Mouse (Mus musculus) intestine, embryonic 14.5 days (tissue): ENCODE measurements around the gene Pacsin2. TPM values are rescaled to one million over a fixed set of nuclear protein-coding genes. Genes with fewer than 3 reads are reported as not detected.
A peak's percentile ranks its signal among the peaks of the same experiment; 100 is the strongest.

Source experiments
- ATAC-seq: fragments of 200-750 bp; cut with Nextera tagmentation; replicated peaks from 2 replicates; pipeline ENCODE4 v1.8.0; 2017; ENCODE audit warnings: low read depth, moderate number of reproducible peaks, moderate TSS enrichment, moderate library complexity; ENCODE audit not compliant: low FRiP score, low TSS enrichment
- DNase-seq: peaks from one replicate; pipeline ENCODE4 v3.0.0-alpha.2; 2018; ENCODE audit warnings: low spot score
- H3K27ac ChIP-seq: fragments of 300-500 bp; sonication (generic); 2 replicates; pipeline ENCODE4 v1.5.1; 2014; ENCODE audit warnings: low read depth, mild to moderate bottlenecking, control low read depth
- H3K27me3 ChIP-seq: fragments of 300-500 bp; sonication (generic); replicated peaks from 2 replicates; pipeline ENCODE4 v1.6.1; 2014; ENCODE audit warnings: low read length, control low read depth; ENCODE audit not compliant: control insufficient read depth, insufficient read depth
- H3K36me3 ChIP-seq: fragments of 300-500 bp; sonication (generic); 2 replicates; pipeline ENCODE4 v1.6.1; 2014; ENCODE audit warnings: low read length, control low read depth; ENCODE audit not compliant: control insufficient read depth, insufficient read depth
- H3K4me1 ChIP-seq: fragments of 300-500 bp; sonication (generic); replicated peaks from 2 replicates; pipeline ENCODE4 v1.6.1; 2014; ENCODE audit warnings: low read length, control low read depth, mixed read lengths; ENCODE audit not compliant: control insufficient read depth, insufficient read depth
- H3K4me2 ChIP-seq: fragments of 300-500 bp; sonication (generic); 2 replicates; pipeline ENCODE4 v1.6.1; 2014; ENCODE audit warnings: low read length
- H3K4me3 ChIP-seq: fragments of 300-500 bp; sonication (generic); 2 replicates; pipeline ENCODE4 v1.5.1; 2014; ENCODE audit warnings: low read depth, low read length, control low read depth, mixed read lengths
- H3K9ac ChIP-seq: fragments of 300-500 bp; sonication (generic); 2 replicates; pipeline ENCODE4 v1.6.1; 2014; ENCODE audit warnings: mild to moderate bottlenecking, low read length
- H3K9me3 ChIP-seq: fragments of 300-500 bp; sonication (generic); 2 replicates; pipeline ENCODE4 v1.6.1; 2016; ENCODE audit warnings: low read length, control low read depth; ENCODE audit not compliant: control insufficient read depth
- WGBS: fragments of 180-500 bp; shearing (Covaris S2); extraction: QIAGEN DNeasy Blood & Tissue Kit; methylation state at CpG from one replicate; pipeline ENCODE4 v1.1.7; 2014; 5-methylcytosine and 5-hydroxymethylcytosine counted together
- polyA plus RNA-seq: library from polyadenylated mRNA; unstranded; fragments of >200 nt; fragmentation: Nextera tagmentation; extraction: Ambion mirVana; gene quantifications from 2 replicates; pipeline ENCODE4 v1.2.1, GENCODE M21; 2014

The Pacsin2 gene
- polyA plus RNA-seq, 1 experiment from 2014 or later: 63.9 TPM

DNA sequence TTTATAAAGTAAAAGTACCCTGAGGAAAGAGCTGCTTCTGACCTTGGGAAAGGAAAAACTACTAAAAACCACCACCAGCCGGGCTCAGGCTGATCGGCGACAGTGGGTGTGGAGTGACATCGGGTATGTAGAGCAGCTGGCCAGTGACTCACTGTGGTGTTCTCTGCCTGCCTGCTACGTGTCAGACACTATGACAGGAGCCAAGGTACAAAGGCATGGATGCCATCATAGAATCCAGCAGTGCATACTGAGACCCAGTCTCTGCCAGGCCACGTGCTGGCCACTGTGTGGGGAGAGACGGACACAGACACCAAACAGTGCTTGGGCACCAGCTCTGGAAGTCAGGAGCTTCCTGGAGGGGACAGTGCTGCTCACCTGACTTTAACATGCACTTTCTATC is 119.5 kb downstream of the Pacsin2 start:
- 63% methylated on average over 7 of the region's 7 CpGs for WGBS
- H3K9me3 ChIP-seq: no peaks in the 10 kb centered on the region
- H3K4me3 ChIP-seq: no peak overlapping the region
- H3K27me3 ChIP-seq: no peaks in the 10 kb centered on the region
- peak overlapping the region; percentile 27; the same call in 1 of the 2 replicates for H3K27ac ChIP-seq
- DNase-seq: no peak
- peaks cover 6% of the 10 kb centered on the region; the same call in 1 of the 2 replicates for H3K4me1 ChIP-seq
- peak; percentile 36; the same call in 1 of the 2 replicates for ATAC-seq
- H3K9ac ChIP-seq: no peak overlapping the region
- H3K36me3 ChIP-seq: peaks cover 34% of the 10 kb centered on the region
- no peak overlapping the region for H3K4me2 ChIP-seq

DNA sequence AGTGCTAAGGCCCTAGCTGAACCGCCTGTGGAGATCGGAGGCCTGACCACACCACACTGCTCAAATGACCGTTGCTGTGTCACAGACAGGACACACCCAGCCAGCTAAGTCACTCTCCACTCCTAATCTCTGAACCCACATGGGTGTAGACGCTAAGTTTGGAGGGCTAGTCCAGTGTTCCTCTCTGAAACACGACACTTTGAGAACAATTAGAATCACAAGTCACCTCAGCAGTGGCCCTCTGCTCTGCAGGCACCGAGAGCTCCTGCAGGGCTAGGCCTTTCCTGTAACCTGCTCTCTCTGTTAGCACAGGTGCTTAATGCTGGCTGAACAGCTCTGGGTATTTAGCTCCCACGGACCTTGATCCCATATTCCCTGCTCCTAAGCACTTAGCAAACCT is 120.2 kb downstream of the Pacsin2 start:
- WGBS: 39% methylated on average over 7 of the region's 7 CpGs
- H3K36me3 ChIP-seq: peaks cover 34% of the 10 kb centered on the region
- H3K4me2 ChIP-seq: 0 out of 2 replicates have a peak overlapping the region, but pooled peaks have one; percentile 8
- no peak for DNase-seq
- peaks cover 6% of the 10 kb centered on the region; the same call in 1 of the 2 replicates for H3K4me1 ChIP-seq
- H3K9me3 ChIP-seq: no peaks in the 10 kb centered on the region
- ATAC-seq: no peak; the same call in 1 of the 2 replicates
- H3K9ac ChIP-seq: no peak overlapping the region
- H3K27ac ChIP-seq: 0 out of 2 replicates have a peak overlapping the region, but pooled peaks have one; percentile 27
- no peaks in the 10 kb centered on the region for H3K27me3 ChIP-seq
- H3K4me3 ChIP-seq: no peak overlapping the region

DNA sequence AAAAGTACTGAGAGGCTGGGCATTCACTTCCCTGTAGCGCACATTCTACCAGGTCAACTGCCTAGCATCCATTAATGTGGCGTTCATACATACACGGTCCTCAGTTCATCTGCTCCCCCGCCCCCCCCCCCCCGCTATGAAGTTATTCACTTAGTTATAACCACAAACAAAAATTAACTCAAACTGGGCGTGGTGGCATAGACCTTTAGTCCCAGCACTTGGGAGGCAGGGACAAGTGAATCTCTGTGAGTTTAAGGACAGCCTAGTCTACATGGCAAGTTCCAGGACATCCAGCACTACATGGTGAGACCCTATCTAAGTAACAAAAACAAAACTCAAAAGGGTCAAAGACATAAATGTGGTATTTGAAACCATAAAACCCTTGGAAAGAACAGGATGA is 125.5 kb downstream of the Pacsin2 start:
- Histone ChIP-seq H3K36me3 (peaks cover 61% of the 10 kb centered on the region), H3K4me3 (no peak overlapping the region), H3K4me1 (0 out of 2 replicates have a peak, but pooled peaks cover 5% of the 10 kb centered on the region), H3K27me3 (no peaks in the 10 kb centered on the region), H3K9me3 (no peaks in the 10 kb centered on the region), H3K27ac (no peak overlapping the region), H3K9ac (no peak overlapping the region), H3K4me2 (no peak overlapping the region)
- no peak for ATAC-seq
- DNase-seq: no peak
- WGBS: 81% methylated on average over 6 of the region's 6 CpGs

DNA sequence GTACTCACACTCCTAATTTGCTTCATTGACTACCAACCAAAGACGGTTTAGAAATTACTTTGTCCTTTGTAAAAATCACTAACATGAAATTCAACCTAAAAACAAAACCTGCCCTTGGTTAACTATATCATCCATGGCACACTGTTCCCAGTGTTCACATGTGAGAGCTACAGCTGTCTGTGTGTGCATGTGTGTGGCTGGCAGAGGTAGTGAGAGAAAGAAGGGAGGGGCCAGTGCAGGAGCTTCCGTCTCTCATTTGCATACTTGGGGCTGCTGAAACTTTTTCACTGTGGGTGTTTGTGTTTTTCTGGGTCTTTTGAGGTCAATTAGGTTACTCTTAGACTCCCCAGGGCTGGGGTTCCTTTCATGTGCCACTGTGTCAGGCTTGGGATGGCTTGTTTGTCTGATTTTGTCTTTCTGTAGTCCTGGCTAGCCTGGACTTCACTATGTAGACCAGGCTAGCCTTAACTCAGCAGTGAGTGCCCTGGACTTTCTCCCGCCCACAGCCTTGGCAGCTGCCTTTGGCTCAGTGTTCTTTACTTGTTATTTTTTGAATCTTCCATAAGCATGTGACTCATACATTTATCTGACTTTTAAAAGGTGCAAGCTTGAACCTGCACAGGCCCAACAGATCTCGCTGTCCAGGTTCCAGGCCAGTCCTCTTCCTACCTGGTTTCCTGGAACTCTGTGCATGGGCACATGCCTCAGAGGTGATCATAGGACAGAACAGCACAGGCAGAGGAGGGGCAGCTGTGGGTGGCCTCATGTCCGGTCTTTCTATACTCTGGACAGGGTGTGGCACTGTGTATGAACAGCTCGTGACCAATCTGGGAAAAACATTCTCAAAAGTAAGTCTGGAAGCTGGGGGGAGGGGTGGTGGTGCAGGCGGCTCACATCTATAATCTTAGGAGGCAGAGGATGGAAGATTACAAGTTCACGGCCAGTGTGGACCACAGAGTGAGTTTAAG is 126.2 kb downstream of the Pacsin2 start:
- Histone ChIP-seq H3K36me3 (peaks cover 66% of the 10 kb centered on the region), H3K27me3 (no peaks in the 10 kb centered on the region), H3K9me3 (no peaks in the 10 kb centered on the region), H3K27ac (peak overlapping the region; percentile 13; the same call in 1 of the 2 replicates), H3K4me2 (no peak overlapping the region), H3K9ac (no peak overlapping the region), H3K4me1 (0 out of 2 replicates have a peak, but pooled peaks cover 5% of the 10 kb centered on the region), H3K4me3 (no peak overlapping the region)
- 0 out of 2 replicates have a peak, but pooled peaks have one; percentile 47 for ATAC-seq
- 77% methylated on average over 8 of the region's 8 CpGs for WGBS
- DNase-seq: no peak

GRCm38 (mm10) chr15:83332373-83332772 is 132.0 kb downstream of the Pacsin2 start:
- 77% methylated on average over 3 of the region's 3 CpGs for WGBS
- ATAC-seq (no peak), DNase-seq (no peak)
- H3K9me3 ChIP-seq: no peaks in the 10 kb centered on the region
- peaks cover 79% of the 10 kb centered on the region for H3K36me3 ChIP-seq
- H3K4me1 ChIP-seq: no peaks in the 10 kb centered on the region
- H3K9ac ChIP-seq: no peak overlapping the region
- no peaks in the 10 kb centered on the region for H3K27me3 ChIP-seq
- no peak overlapping the region for H3K4me2 ChIP-seq
- no peak overlapping the region for H3K4me3 ChIP-seq
- no peak overlapping the region for H3K27ac ChIP-seq

DNA sequence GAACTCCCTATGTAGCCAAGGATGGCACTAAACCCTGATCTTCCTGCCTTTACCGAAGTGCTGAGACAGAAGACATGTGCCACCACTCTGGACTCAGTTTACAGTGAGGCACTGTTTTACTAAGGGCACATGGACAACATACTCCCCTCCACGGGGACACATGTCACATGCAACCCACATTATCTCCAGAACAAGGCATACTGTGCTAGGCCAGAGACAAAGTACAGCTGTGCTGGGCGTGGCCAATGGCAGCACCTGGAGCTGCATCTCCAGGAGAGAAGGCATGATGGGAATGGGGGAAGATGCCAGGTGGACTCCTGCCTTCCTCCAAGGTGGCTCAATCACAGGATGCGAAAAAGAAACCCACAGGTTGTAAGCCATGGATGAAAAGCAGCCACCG is 135.5 kb downstream of the Pacsin2 start:
- Histone ChIP-seq H3K4me1 (no peaks in the 10 kb centered on the region), H3K36me3 (peaks cover 61% of the 10 kb centered on the region), H3K4me3 (no peak overlapping the region), H3K9me3 (no peaks in the 10 kb centered on the region), H3K4me2 (no peak overlapping the region), H3K27me3 (no peaks in the 10 kb centered on the region), H3K9ac (no peak overlapping the region), H3K27ac (no peak overlapping the region)
- WGBS: 88% methylated on average over 5 of the region's 5 CpGs
- no peak for DNase-seq
- ATAC-seq: no peak

Other genes with a start within 250 kb of the Pacsin2 start
- gene A4galt, start 212.8 kb downstream of the Pacsin2 start, polyA plus RNA-seq: 3.3 and 3.4 TPM in 2 replicates
- 53.5 and 54.6 TPM in 2 replicates for gene Arfgap3, start 114.4 kb downstream of the Pacsin2 start, polyA plus RNA-seq
- 12.6 and 15.3 TPM in 2 replicates for gene Ttll1, start 46.3 kb upstream of the Pacsin2 start, polyA plus RNA-seq
- 5.1 and 6.0 TPM in 2 replicates for gene Bik, start 62.3 kb upstream of the Pacsin2 start, polyA plus RNA-seq
- 95.1 and 107 TPM in 2 replicates for gene Tspo, start 99.0 kb upstream of the Pacsin2 start, polyA plus RNA-seq
- 41.1 and 41.6 TPM in 2 replicates for gene Mcat, start 99.2 kb upstream of the Pacsin2 start, polyA plus RNA-seq
- gene Ttll12, start 130.6 kb upstream of the Pacsin2 start, polyA plus RNA-seq: 36.2 and 40.3 TPM in 2 replicates